Mouse (Mus musculus) brain, adult 2 months (tissue): ENCODE measurements at regions not wholly inside any gene's neighbourhood (a gene's known extent, or its start where the extent isn't known, plus 50 kb on each side); places are given as distances from the start of the nearest gene placed in this dataset.
A peak's percentile ranks its signal among the peaks of the same experiment; 100 is the strongest.

Experiments used
- DNase-seq: peaks from one replicate; pipeline ENCODE4 v3.0.0; 2011; ENCODE audit warnings: low read depth, low spot score

DNA sequence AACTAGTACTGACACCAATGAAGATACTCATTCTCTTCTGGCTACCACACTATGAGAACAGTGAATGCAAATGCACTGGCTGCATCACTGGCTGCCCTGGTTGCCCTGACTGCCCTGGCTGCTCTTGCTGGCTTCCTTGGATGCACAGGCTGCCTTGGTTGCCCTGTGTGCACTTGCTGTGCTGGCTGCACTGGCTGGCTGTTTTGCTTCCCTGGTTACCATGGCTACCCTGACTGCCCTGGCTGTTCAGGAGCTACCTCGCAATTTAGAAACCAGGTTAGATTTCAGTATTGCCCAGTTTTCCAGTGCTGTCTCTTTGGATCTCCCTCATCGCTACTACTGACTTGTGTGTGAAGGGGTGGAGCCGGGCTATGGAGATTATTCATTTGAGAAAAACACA, 175.7 kb downstream of the Fat4 start:
- DNase-seq, result peak; percentile 29

DNA sequence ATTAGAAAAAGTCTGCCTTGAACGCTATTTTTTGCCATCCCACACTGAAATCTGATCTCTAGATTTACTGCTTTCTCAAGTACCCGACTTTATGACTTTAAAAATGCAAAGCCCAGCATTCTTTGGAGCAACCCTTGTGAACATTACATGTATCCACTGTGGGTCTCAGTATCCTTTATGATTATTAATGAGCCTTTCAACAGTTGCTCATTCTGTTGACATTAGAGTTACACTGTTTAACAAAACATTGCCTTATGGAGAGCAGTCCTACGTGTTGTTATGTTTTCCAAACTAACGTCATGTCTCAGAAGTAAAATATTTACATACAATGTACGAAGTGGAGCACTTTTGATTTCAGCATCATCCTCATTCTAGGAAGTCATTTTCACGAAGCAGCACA, 178.7 kb downstream of the Fat4 start:
- DNase-seq, result no peak

DNA sequence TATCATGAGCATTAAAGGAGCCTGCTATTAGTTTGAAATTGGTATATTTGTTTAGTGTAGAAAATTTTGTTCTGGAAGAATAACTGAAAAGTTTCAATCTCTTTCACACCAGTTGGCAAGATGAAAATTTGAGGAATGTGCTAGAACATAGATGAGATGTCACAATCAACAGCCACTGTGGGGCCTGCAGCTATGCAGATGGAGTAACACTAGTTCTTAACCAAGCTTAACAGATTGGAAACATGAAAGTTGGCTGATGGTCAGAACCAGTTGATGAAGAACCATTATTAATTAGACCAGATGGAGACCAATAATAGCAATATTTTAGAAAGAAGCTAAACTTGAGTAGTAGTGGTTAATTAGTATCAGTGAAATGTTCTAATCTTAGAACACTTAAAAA, 182.3 kb downstream of the Fat4 start:
- DNase-seq, result peak; percentile 42

DNA sequence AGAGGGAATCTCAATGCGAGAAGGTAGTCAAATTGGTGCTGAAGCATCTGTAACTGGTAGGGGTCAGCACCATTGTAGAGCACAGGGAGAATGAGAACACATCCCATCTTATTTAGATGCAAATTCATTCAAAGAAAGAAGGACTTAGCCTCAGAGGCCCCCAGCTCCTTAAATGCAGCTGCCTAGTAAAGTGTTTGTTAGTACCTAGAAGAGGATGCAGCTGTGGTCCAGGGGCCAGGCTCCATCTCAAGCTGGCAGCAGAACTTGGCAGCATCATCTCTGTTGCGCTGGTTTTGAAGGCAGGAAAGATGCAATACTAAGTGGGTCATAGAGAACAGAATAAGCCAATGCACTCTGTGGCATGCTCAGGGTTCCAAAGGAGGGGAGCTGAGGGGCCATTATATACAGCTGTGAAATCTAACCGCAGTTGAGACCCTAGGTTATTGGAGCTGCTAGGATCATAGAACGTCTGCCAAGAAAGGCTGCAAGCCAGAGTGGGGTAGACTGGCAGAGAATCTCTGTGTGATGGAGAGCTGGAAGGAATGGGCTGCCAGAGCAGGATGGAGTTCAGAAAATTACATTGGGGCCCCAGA, 196.0 kb downstream of the Fat4 start:
- no peak for DNase-seq

DNA sequence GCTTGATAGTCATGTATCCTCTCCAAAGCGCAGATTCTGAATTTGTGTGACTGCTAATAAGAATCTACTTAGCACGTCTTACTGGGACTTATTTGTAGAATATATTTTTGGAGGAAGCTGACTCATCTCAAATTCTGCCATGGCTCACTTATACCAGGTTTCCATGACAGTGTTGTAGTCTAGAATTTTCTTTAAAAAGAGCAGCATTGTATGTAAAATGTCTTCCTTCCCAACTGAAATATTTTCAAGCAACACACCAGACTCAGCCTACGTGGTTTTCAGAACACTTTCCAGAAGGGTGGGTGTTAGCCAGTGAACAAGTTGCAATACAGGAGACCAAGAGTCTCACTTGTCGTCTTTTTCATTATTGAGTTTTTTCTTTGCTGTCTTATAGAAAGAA, 202.2 kb downstream of the Fat4 start:
- peak; percentile 60 for DNase-seq

DNA sequence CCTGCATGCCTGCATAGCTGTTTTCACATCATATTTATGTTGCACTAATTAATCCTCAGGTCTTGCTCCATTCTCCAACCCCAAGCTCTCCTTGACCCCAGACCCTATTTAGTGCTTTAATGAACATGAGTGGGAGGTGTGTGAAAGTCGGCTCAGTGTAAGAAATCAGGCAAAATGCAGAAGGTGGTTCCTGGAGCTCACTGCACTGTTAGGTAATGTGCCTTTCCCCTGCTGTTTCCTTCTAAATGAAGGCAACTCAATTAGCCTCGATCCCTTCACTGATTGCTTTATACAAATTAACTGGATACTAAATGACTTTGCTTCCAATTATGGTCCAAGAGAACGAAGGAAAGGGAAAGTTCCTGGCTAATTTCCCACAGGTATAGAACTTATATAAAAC, 215.6 kb downstream of the Fat4 start:
- peak; percentile 3 for DNase-seq

DNA sequence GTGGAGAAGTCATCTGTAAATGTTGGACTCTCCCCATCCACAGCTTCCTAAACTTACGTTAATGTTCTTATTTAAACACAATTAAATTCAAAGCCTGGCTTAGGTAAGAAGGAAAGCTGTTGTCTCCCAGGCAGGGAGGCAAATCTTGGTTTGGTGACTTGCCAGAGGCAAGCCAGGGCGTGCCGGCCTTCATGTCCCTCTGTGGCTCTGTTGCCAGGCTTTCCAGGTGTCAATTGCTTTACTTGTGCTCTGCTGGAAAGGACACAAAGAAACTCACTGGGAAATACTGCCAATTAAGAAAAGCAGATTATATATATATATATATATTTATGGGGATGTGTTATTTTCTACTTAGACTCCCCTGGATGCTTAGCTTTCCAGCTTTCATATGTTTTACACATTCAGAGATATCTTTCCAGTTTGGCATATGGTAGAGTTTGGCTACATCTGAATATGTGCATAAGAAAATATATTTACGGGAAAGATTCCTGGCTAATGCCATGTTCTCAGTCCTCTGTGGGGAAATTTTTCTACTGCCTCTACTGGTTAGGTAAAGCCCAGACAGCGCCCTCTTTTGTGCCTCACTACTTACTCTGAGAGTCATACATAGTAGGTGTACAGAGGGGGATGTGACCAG, 223.1 kb downstream of the Fat4 start:
- DNase-seq, result peak; percentile 30

DNA sequence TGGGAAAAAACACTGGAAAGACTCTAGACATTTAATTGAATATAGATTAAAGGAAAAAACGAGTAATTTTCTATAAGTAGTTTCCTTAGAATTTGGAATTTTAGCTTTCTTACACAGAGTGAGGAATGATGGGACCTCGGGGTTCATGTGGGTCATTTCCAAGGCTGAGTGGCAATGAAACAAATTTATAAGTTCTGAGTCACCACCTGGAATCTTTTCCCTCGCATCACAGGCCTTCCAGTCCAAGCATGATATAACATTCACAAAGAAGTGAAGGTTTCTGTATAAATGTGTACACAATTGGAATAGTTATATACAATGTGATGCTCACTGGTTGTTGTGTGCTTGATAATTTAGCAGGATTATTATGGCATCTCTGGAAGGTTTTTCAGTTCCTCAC, 227.3 kb downstream of the Fat4 start:
- no peak for DNase-seq

DNA sequence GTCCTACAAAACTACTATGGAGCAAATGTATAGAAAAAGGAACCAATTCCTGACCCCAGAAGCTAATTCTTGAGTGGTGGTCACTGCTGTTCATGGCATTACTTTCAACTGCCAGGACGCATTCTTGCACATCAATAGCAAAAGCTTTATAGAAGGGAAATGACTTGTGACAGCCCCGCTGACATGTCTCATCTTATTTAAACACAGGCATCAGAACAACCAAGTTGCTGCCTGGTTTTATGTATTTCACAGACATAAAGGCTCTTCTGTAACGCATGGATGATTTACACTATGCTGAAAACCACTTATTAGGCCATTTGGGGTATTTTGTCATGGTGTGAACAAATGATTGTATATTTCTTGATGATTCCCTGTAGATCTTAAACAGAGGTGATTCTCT, 228.1 kb downstream of the Fat4 start:
- DNase-seq, result no peak

DNA sequence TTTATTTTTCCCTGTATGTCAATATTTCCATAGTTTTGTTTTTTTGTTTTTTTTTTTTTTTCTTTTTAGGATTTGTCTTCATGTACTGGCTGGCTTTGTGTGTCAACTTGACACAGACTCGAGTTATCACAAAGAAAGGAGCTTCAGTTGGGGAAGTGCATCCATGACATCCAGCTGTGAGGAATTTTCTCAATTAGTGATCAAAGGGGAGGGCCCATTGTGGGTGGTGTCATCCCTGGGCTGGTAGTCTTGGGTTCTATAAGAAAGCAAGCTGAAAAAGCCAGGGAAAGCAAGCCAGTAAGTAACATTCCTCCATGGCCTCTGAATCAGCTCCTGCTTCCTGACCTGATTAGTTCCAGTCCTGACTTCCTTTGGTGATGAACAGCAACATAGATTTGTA, 228.7 kb downstream of the Fat4 start:
- DNase-seq, result no peak

DNA sequence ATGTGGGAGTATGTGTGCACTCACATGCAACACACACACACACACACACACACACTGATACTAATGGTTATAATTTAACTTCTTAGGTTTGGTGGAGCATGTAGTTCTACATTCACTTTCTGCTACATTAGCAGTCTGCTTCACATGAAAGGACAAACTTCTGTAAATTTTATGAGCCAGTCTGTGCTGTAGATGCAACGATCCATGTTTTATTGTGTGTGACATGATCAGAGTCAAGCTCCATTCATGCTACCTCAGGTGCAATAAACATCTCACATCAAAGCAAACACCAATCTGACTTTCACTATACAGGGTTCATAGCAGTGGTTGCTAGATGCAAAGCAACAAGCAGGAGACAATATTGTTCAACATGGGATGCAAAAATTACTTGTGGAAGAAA, 235.5 kb downstream of the Fat4 start:
- DNase-seq, result no peak

DNA sequence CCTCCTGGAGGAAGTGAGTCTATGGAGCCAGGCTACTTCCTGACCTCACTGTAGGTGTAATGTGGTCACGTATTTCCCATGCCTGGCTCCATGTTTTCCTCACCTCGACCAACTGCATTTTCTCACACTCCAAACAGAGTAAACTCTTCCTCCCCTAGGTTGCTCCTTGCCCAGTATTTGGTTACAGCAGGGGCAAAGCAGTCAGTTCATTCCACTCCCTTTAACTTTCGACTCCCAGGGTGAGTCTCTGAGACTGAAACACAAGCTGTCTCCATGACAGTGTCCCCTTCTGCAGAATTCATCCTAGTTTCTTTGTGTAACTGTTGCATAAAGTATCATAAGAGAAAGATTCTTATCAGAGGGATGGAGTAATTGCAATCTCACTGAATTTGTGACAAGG, 243.8 kb downstream of the Fat4 start:
- DNase-seq, result no peak

DNA sequence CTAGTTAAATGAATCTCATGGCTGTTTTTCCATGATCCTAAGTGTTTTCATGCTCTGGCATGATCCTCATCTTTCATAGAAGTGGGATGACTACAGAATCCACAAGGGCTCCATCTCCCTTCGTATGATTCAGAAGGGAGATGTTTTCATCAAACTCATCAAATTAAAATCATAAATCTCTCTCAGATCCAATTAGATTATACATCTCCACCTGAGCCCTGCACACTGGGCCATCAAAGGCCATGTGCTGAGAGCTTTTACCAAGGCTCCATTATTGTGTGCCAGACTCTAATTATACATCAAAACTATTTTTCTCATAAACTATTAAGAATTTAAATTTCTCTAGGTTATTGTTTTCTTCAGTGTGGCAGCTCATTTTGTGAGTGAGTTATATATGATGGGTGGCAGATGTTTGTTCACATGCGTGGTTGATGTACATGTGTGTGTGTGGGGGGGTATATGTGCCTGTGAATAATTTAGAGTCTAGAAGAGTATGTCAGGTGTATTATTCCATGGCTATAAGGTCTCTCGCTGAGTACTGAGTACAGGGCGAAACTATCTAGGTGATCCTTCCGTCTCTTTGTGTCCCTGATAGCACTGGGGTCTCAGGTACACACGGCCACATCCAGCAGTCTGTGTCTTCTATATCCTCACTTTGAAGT, 278.4 kb downstream of the Fat4 start:
- no peak for DNase-seq

DNA sequence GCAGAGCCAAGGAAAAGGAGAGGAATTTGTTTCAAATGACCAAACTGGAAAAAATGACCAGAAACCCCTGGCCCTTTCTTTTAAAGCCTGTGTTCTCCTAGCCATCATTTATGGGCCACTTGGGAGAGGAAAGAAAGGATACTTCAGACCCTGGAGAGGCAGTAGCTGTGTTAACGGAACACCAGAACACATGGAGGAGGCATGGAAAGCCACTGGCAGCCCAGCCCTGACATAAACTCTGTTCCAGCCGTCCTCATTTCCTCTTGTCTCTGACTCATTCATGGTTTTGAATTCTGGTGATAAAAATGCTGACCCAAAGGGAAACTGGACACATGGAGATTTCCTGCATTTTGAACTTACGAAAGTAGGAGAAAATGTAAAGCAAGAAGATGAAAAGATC, 295.9 kb downstream of the Fat4 start:
- DNase-seq, result peak; percentile 5

DNA sequence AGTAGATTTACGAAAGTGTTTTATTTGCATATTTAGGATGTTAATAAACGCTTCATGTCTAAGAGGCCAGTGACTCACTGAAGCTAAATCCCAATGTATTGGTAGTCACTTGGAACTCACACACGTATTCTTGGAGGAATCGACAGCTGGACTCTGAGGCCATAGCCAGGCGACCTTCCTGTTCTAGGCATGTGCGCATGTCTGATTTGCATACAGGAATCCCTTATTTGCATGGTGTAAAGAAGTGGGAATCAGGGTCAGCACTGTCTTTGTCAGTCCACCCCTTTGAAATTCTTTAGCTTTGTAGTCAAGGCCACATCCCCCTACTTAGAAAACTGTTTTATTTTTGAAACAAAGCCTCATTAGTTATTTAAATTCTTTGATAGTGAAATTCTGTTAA, 308.4 kb downstream of the Fat4 start:
- no peak for DNase-seq

DNA sequence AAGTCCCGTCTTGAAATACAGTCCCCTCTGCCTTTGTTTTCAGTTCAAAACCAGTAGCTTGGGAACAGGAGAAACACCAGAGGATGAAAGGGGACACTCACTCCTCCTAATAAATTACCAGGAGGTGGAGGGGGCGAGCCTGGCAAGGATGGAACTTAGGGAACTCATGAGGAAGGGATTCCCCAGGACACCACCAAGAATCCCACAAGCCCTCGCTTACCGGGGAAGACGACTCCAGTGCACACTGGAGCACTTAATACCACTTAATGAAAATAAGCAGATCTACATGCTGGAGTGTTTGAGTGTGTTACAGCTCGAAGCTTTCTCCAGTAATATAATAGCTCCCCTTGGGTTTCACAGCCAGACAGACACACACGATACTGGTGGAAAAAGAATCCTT, 315.9 kb downstream of the Fat4 start:
- DNase-seq, result no peak

DNA sequence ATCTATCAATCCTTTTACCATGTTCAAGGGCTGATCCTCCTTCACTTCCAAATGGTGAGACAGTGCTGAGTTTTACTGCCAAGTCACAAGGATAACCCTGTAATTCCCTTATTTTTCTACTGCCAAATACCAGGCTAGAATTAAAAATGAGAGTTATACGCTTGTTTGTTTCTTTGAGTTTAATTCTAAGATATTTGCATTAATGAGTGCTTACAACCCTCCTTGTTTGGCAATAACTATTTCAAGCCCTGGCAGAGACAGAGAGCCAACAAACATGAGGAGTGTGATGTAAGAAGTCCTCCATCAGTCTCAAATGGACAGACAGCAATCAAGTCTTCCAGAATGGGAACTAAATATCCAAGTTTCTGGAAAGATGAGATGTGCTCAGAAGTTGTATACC, 321.9 kb downstream of the Fat4 start:
- no peak for DNase-seq

DNA sequence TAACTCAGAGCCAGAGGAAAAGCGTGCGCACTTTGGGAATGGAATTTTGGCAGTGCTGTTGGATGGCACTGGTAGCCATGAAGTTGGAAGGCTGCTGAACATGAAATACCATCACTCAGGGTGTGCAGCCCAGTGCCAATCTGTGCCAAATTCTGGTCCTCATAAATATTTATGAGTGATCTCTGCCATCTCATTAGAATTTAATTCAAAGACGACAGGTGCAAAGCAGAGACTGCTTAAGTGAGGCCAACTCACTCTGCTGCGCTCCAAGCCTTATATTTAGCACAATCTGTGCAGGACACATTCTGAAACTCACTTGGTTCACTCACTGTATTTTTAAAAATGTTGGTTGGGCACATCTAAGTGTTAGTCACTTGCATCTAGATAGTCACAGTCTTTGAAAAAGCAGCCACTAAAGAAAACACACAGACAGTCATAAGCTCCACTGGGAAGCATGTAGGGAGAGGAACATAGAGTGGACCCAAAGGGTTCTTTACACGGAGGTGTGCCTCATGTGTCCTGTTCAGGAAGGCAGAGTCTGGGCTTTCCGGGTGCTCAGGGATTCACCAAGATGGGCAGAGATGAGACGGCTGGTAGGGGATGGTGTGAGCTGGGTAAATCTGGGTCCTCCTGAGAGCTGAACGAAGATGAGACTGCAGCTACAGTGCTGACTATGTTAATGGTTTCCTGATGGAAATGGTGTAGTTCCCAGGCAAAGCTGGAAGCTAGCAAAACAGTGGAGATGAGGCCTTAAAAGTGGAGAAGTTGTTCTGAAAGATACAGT, 322.8 kb downstream of the Fat4 start:
- DNase-seq, result peak; percentile 81

DNA sequence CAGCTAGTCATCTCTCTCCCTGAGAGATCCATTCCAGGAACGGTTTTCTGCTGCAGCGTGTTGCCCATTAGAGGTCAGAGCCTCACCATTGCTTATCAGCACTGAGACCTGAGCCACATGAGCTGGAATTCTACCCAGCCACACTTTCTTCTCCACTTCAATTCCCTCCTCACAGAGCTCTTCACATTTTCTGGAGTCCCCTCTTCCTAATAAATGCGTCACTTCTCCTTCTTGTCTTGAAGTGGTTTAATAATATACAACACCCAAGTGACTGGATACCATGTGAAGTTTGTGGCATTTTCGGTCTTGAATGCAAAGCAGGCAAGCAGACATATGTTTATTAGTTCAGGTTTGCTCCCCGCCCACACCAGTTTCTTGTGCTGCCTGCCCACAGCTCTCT, 324.9 kb downstream of the Fat4 start:
- no peak for DNase-seq

DNA sequence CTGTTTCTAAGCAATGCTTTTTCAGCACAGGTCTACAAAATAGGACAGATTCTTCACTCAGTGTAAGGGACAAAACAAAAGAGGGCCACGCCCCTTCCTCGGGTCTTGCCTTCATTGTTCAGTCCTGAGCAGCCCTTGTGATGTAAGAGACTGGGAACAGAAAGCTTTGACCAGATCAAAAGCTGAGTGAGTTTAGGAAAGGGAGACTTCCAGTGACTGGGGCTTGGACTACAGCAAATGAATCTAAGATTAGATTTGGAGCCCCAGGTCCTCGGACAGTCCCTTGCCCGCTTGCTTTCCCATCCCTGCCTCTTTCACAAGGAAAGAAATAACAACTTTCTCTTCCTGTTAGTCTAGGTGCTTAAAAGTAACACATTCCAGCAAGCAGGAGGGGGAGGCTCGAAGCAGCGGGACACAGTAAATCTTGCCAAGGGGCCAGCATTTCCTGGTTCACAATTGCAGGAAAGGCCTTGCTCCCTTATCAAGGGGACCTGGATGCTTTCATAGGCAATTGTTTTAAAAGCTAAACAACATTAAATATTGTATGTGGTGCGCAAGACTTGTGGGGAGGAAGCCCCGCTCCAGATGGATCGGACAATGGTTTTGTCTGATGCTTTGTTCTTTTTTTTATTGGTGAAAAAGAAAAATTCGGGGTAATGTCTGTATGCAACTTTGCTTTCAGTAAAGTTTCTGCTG, 333.4 kb downstream of the Fat4 start:
- no peak for DNase-seq

DNA sequence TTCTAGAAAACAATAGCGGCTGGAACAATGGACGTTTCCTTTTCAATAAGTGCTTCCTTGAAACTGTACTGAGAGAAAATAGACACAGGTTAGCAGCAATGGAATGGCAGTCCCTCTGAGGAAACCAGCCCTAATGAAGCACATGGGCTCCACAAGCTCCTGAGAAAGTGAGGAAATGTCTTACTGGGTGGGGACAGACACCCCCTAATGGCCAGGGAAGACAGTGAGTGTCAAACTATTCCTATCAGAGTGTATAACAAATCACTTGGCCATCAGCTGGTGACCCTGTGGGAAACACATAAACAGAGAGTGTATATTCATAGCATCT, 333.9 kb downstream of the Fat4 start:
- no peak for DNase-seq

DNA sequence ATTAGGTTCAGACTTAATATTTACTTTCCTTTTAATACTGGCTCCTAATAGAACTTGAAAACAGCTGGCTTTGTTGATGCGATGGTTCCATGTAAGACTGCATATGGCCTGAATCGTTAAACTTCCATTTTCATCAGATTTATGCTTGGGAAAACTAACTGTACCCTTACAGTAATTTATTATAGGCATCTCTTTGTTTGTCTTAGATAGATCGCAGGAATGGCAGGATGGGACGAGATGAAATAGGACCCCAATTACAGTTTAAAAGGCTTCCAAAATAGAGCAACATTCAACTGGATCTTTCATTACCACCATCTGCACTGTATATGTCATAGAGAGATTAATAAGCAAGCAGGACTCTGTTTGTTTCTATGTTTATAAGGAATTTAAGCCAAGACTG, 335.3 kb downstream of the Fat4 start:
- no peak for DNase-seq
